Mouse (Mus musculus) kidney, postnatal 0 days (tissue): ENCODE measurements around the gene 4833427G06Rik. TPM values are rescaled to one million over a fixed set of nuclear protein-coding genes. Genes with fewer than 3 reads are reported as not detected.
A peak's percentile ranks its signal among the peaks of the same experiment; 100 is the strongest.
"Not testable (repeated sequence)": the region's sequence is repeated elsewhere in the genome, so short reads cannot be mapped to it uniquely, and the experiment has no call there.

Source experiments
- ATAC-seq: fragments of 200-750 bp; cut with Nextera tagmentation; replicated peaks from 2 replicates; pipeline ENCODE4 v1.8.0; 2017; ENCODE audit warnings: low read depth, moderate number of reproducible peaks, moderate TSS enrichment, moderate library complexity; ENCODE audit not compliant: low FRiP score
- DNase-seq: peaks from one replicate; pipeline ENCODE4 v3.0.0-alpha.2; 2016; ENCODE audit warnings: low spot score
- H3K27ac ChIP-seq: fragments of 300-500 bp; sonication (generic); 2 replicates; pipeline ENCODE4 v1.5.1; 2014; ENCODE audit warnings: mild to moderate bottlenecking
- H3K27me3 ChIP-seq: fragments of 300-500 bp; sonication (generic); 2 replicates; pipeline ENCODE4 v1.6.1; 2014; ENCODE audit warnings: low read length, mixed read lengths; ENCODE audit not compliant: insufficient read depth
- H3K36me3 ChIP-seq: fragments of 300-500 bp; sonication (generic); 2 replicates; pipeline ENCODE4 v1.6.1; 2014; ENCODE audit warnings: low read length, mixed read lengths; ENCODE audit not compliant: insufficient read depth
- H3K4me1 ChIP-seq: fragments of 300-500 bp; sonication (generic); replicated peaks from 2 replicates; pipeline ENCODE4 v1.6.1; 2014; ENCODE audit warnings: antibody characterized with exemption, low read length, mixed read lengths; ENCODE audit not compliant: insufficient read depth
- H3K4me2 ChIP-seq: fragments of 300-500 bp; sonication (generic); 2 replicates; pipeline ENCODE4 v1.6.1; 2014; ENCODE audit warnings: mild to moderate bottlenecking, low read length, moderate library complexity, mixed read lengths
- H3K4me3 ChIP-seq: fragments of 300-500 bp; sonication (generic); replicated peaks from 2 replicates; pipeline ENCODE4 v1.5.1; 2014; ENCODE audit warnings: low read depth, low read length
- H3K9ac ChIP-seq: fragments of 300-500 bp; sonication (generic); 2 replicates; pipeline ENCODE4 v1.6.1; 2014; ENCODE audit warnings: low read depth, low read length
- H3K9me3 ChIP-seq: fragments of 300-500 bp; sonication (generic); replicated peaks from 2 replicates; pipeline ENCODE4 v1.6.1; 2016; ENCODE audit warnings: low read length, inconsistent platforms, mixed read lengths
- CTCF ChIP-seq: IDR thresholded peaks from 2 replicates; pipeline ENCODE4 v1.5.1; 2016; ENCODE audit warnings: antibody characterized with exemption, low read depth, mild to moderate bottlenecking, moderate library complexity
- WGBS: fragments of 180-500 bp; shearing (Covaris S2); extraction: QIAGEN DNeasy Blood & Tissue Kit; methylation state at CpG from one replicate; pipeline ENCODE4 v1.1.7; 2014; 5-methylcytosine and 5-hydroxymethylcytosine counted together
- polyA plus RNA-seq: library from polyadenylated mRNA; unstranded; fragments of >200 nt; fragmentation: Nextera tagmentation; extraction: Ambion mirVana; gene quantifications from 2 replicates; pipeline ENCODE4 v1.2.1, GENCODE M21; 2015

The 4833427G06Rik gene
- 0.14 TPM in 1 of 2 replicates, not detected in the other for polyA plus RNA-seq

GRCm38 (mm10) chr9:51101756-51102425 is at the start of gene 4833427G06Rik:
Gene 4833427G06Rik, minus strand, starts transcription at chr9:51102078.
- DNase-seq, result peak; percentile 88
- ATAC-seq, result peak; percentile 60
- H3K4me1 ChIP-seq, result peaks cover 8% of the 10 kb centered on the region; the same call in 1 of the 2 replicates
- 7% methylated on average over 27 of the region's 27 CpGs for WGBS
- H3K36me3 ChIP-seq, result no peaks in the 10 kb centered on the region
- H3K9ac ChIP-seq, result no peak within 1 kb of the TSS
- H3K4me2 ChIP-seq, result peak within 1 kb of the TSS; percentile 96
- H3K27ac ChIP-seq, result no peak within 1 kb of the TSS
- no peaks in the 10 kb centered on the region for H3K9me3 ChIP-seq
- H3K4me3 ChIP-seq, result peak within 1 kb of the TSS; percentile 11; the same call in 1 of the 2 replicates
- H3K27me3 ChIP-seq, result no peaks in the 10 kb centered on the region
- TF ChIP-seq CTCF, result peak; percentile 34; the same call in 1 of the 2 replicates

GRCm38 (mm10) chr9:51147294-51147693 is 45.4 kb upstream of the 4833427G06Rik start:
- H3K4me2 ChIP-seq, result no peak overlapping the region
- WGBS, result 81% methylated on average over 5 of the region's 5 CpGs
- H3K9ac ChIP-seq, result no peak overlapping the region
- no peaks in the 10 kb centered on the region for H3K9me3 ChIP-seq
- H3K4me1 ChIP-seq, result no peaks in the 10 kb centered on the region
- no peaks in the 10 kb centered on the region for H3K36me3 ChIP-seq
- no peak overlapping the region for H3K4me3 ChIP-seq
- H3K27ac ChIP-seq, result no peak overlapping the region
- no peak for TF ChIP-seq CTCF
- H3K27me3 ChIP-seq, result no peaks in the 10 kb centered on the region
- no peak for DNase-seq
- ATAC-seq, result no peak

- H3K4me2 ChIP-seq, result no peak overlapping the region
- no peaks in the 10 kb centered on the region for H3K36me3 ChIP-seq
- no peak overlapping the region for H3K9ac ChIP-seq
- H3K4me3 ChIP-seq, result no peak overlapping the region
- H3K27me3 ChIP-seq, result no peaks in the 10 kb centered on the region
- DNase-seq (peak; percentile 67), ATAC-seq (no peak)
- 44% methylated on average over 4 of the region's 4 CpGs for WGBS
- TF ChIP-seq CTCF, result no peak
- H3K4me1 ChIP-seq, result no peaks in the 10 kb centered on the region
- H3K27ac ChIP-seq, result no peak overlapping the region
- no peaks in the 10 kb centered on the region for H3K9me3 ChIP-seq
Measured at GRCm38 (mm10) chr9:51146496-51146895, 44.6 kb upstream of the 4833427G06Rik start.

GRCm38 (mm10) chr9:51144218-51144617 is 42.3 kb upstream of the 4833427G06Rik start:
- H3K36me3 ChIP-seq, result no peaks in the 10 kb centered on the region
- no peak overlapping the region for H3K27ac ChIP-seq
- H3K4me1 ChIP-seq, result no peaks in the 10 kb centered on the region
- H3K4me2 ChIP-seq, result no peak overlapping the region
- 81% methylated on average over 6 of the region's 6 CpGs for WGBS
- peak; percentile 20; the same call in 1 of the 2 replicates for TF ChIP-seq CTCF
- ATAC-seq (no peak), DNase-seq (no peak)
- H3K27me3 ChIP-seq, result no peaks in the 10 kb centered on the region
- no peak overlapping the region for H3K9ac ChIP-seq
- no peaks in the 10 kb centered on the region for H3K9me3 ChIP-seq
- H3K4me3 ChIP-seq, result no peak overlapping the region

GRCm38 (mm10) chr9:51143437-51143836 is 41.6 kb upstream of the 4833427G06Rik start:
- WGBS, result 89% methylated on average over 1 of the region's 1 CpGs
- no peak for TF ChIP-seq CTCF

GRCm38 (mm10) chr9:51140711-51141110 is 38.8 kb upstream of the 4833427G06Rik start:
- ATAC-seq (no peak), DNase-seq (no peak)
- no peak overlapping the region for H3K27ac ChIP-seq
- H3K4me2 ChIP-seq, result no peak overlapping the region
- WGBS, result 87% methylated on average over 3 of the region's 3 CpGs
- no peaks in the 10 kb centered on the region for H3K27me3 ChIP-seq
- no peak for TF ChIP-seq CTCF
- H3K9me3 ChIP-seq, result no peaks in the 10 kb centered on the region
- H3K36me3 ChIP-seq, result no peaks in the 10 kb centered on the region
- H3K9ac ChIP-seq, result no peak overlapping the region
- no peaks in the 10 kb centered on the region for H3K4me1 ChIP-seq
- H3K4me3 ChIP-seq, result no peak overlapping the region

More at GRCm38 (mm10) chr9:51143437-51143836, 41.6 kb upstream of the 4833427G06Rik start:
- Histone ChIP-seq H3K4me3 (no peak overlapping the region), H3K27ac (no peak overlapping the region), H3K36me3 (no peaks in the 10 kb centered on the region), H3K9me3 (no peaks in the 10 kb centered on the region), H3K4me1 (no peaks in the 10 kb centered on the region), H3K9ac (no peak overlapping the region), H3K4me2 (no peak overlapping the region), H3K27me3 (no peaks in the 10 kb centered on the region)
- no peak for DNase-seq
- ATAC-seq, result no peak

GRCm38 (mm10) chr9:51139401-51139800 is 37.5 kb upstream of the 4833427G06Rik start:
- WGBS, result 84% methylated on average over 1 of the region's 1 CpGs
- H3K27me3 ChIP-seq, H3K9me3 ChIP-seq, H3K9ac ChIP-seq, H3K36me3 ChIP-seq, H3K27ac ChIP-seq, ATAC-seq, DNase-seq, H3K4me2 ChIP-seq, H3K4me3 ChIP-seq, H3K4me1 ChIP-seq: not testable (repeated sequence)
